Mouse (Mus musculus) brain, embryonic 14.5 days (tissue): ENCODE results near the gene Fmnl1.

Experiments used
- CTCF ChIP-seq: fragments of 200-500 bp; IDR thresholded peaks from 2 replicates; pipeline ENCODE4 v1.5.1; 2012; ENCODE audit warnings: inconsistent platforms, mild to moderate bottlenecking, moderate library complexity, borderline replicate concordance; ENCODE audit not compliant: insufficient read depth, insufficient read length; ENCODE audit errors: extremely low read depth
- POLR2A ChIP-seq: fragments of 200-500 bp; IDR thresholded peaks from 2 replicates; pipeline ENCODE4 v1.6.1; 2012; ENCODE audit warnings: mild to moderate bottlenecking, inconsistent platforms, borderline replicate concordance; ENCODE audit not compliant: poor library complexity, insufficient read depth, insufficient read length, severe bottlenecking; ENCODE audit errors: extremely low read depth

- TF ChIP-seq POLR2A = no peak
- TF ChIP-seq CTCF = no peak
Measured at GRCm38 (mm10) chr11:103141101-103141943, 29.6 kb upstream of the Fmnl1 start.
